Mouse (Mus musculus) limb, embryonic 12.5 days (tissue): ENCODE measurements at regions not wholly inside any gene's neighbourhood (a gene's known extent, or its start where the extent isn't known, plus 50 kb on each side); places are given as distances from the start of the nearest gene placed in this dataset.

ENCODE experiments used
- ATAC-seq: fragments of 200-750 bp; cut with Nextera tagmentation; 2 replicates; pipeline ENCODE4 v1.8.0; 2017; ENCODE audit warnings: low read depth, moderate TSS enrichment; ENCODE audit not compliant: insufficient number of reproducible peaks, insufficient read depth, low FRiP score, low TSS enrichment
- H3K27ac ChIP-seq: fragments of 300-500 bp; sonication (generic); 2 replicates; pipeline ENCODE4 v1.5.1; 2016; ENCODE audit warnings: mild to moderate bottlenecking, moderate library complexity
- H3K27me3 ChIP-seq: fragments of 300-500 bp; sonication (generic); 2 replicates; pipeline ENCODE4 v1.6.1; 2016; ENCODE audit warnings: mild to moderate bottlenecking, moderate library complexity
- H3K36me3 ChIP-seq: fragments of 300-500 bp; sonication (generic); 2 replicates; pipeline ENCODE4 v1.6.1; 2016; ENCODE audit warnings: mild to moderate bottlenecking, moderate library complexity
- H3K4me1 ChIP-seq: fragments of 300-500 bp; sonication (generic); replicated peaks from 2 replicates; pipeline ENCODE4 v1.6.1; 2016
- H3K4me2 ChIP-seq: fragments of 300-500 bp; sonication (generic); 2 replicates; pipeline ENCODE4 v1.6.1; 2016; ENCODE audit warnings: mild to moderate bottlenecking, moderate library complexity
- H3K4me3 ChIP-seq: fragments of 300-500 bp; sonication (generic); replicated peaks from 2 replicates; pipeline ENCODE4 v1.5.1; 2016; ENCODE audit warnings: mild to moderate bottlenecking
- H3K9ac ChIP-seq: fragments of 300-500 bp; sonication (generic); replicated peaks from 2 replicates; pipeline ENCODE4 v1.6.1; 2016; ENCODE audit warnings: mild to moderate bottlenecking, moderate library complexity
- H3K9me3 ChIP-seq: fragments of 300-500 bp; sonication (generic); 2 replicates; pipeline ENCODE4 v1.6.1; 2016; ENCODE audit warnings: mild to moderate bottlenecking, moderate library complexity
- WGBS: fragments of 180-500 bp; shearing (Covaris S2); methylation state at CpG from one replicate; pipeline ENCODE4 v1.1.7; 2016; 5-methylcytosine and 5-hydroxymethylcytosine counted together

GRCm38 (mm10) chr10:122566601-122567000 is 112.0 kb upstream of the Ppm1h start:
- no peaks in the 10 kb centered on the region for H3K9me3 ChIP-seq
- H3K4me3 ChIP-seq = no peak overlapping the region
- no peak overlapping the region for H3K4me2 ChIP-seq
- no peak for ATAC-seq
- H3K9ac ChIP-seq = no peak overlapping the region
- no peak overlapping the region for H3K27ac ChIP-seq
- no peaks in the 10 kb centered on the region for H3K27me3 ChIP-seq
- 58% methylated on average over 4 of the region's 4 CpGs for WGBS
- peaks cover 17% of the 10 kb centered on the region for H3K4me1 ChIP-seq
- H3K36me3 ChIP-seq = no peaks in the 10 kb centered on the region

- no peak for ATAC-seq
- H3K4me2 ChIP-seq = no peak overlapping the region
- no peaks in the 10 kb centered on the region for H3K36me3 ChIP-seq
- H3K9ac ChIP-seq = no peak overlapping the region
- H3K27me3 ChIP-seq = no peaks in the 10 kb centered on the region
- H3K4me1 ChIP-seq = peaks cover 11% of the 10 kb centered on the region
- H3K9me3 ChIP-seq = no peaks in the 10 kb centered on the region
- no peak overlapping the region for H3K27ac ChIP-seq
- H3K4me3 ChIP-seq = no peak overlapping the region
- 73% methylated on average over 13 of the region's 13 CpGs for WGBS
Measured at GRCm38 (mm10) chr10:122569546-122570202, 108.9 kb upstream of the Ppm1h start.

GRCm38 (mm10) chr10:122570909-122571551 is 107.5 kb upstream of the Ppm1h start:
- no peak for ATAC-seq

GRCm38 (mm10) chr10:122576171-122577063 is 102.1 kb upstream of the Ppm1h start:
- no peak overlapping the region for H3K4me3 ChIP-seq
- H3K27me3 ChIP-seq = no peaks in the 10 kb centered on the region
- no peak overlapping the region for H3K27ac ChIP-seq
- peaks cover under 1% of the 10 kb centered on the region for H3K4me1 ChIP-seq
- H3K9ac ChIP-seq = no peak overlapping the region
- no peak for ATAC-seq
- WGBS = 93% methylated on average over 8 of the region's 8 CpGs
- H3K36me3 ChIP-seq = no peaks in the 10 kb centered on the region
- H3K9me3 ChIP-seq = no peaks in the 10 kb centered on the region
- no peak overlapping the region for H3K4me2 ChIP-seq

More at GRCm38 (mm10) chr10:122570909-122571551, 107.5 kb upstream of the Ppm1h start:
- H3K4me2 ChIP-seq = no peak overlapping the region
- no peak overlapping the region for H3K4me3 ChIP-seq
- H3K36me3 ChIP-seq = no peaks in the 10 kb centered on the region
- H3K4me1 ChIP-seq = peaks cover 11% of the 10 kb centered on the region
- no peaks in the 10 kb centered on the region for H3K9me3 ChIP-seq
- WGBS = 9% methylated on average over 13 of the region's 13 CpGs
- H3K27me3 ChIP-seq = no peaks in the 10 kb centered on the region
- no peak overlapping the region for H3K9ac ChIP-seq
- no peak overlapping the region for H3K27ac ChIP-seq

- no peaks in the 10 kb centered on the region for H3K36me3 ChIP-seq
- no peak overlapping the region for H3K4me2 ChIP-seq
- no peak for ATAC-seq
Measured at GRCm38 (mm10) chr10:122578209-122579001, 100.2 kb upstream of the Ppm1h start.

GRCm38 (mm10) chr10:122581096-122581495 is 97.5 kb upstream of the Ppm1h start:
- H3K4me1 ChIP-seq = no peaks in the 10 kb centered on the region
- no peak overlapping the region for H3K27ac ChIP-seq
- no peak overlapping the region for H3K9ac ChIP-seq
- ATAC-seq = no peak
- no peaks in the 10 kb centered on the region for H3K27me3 ChIP-seq
- H3K4me2 ChIP-seq = no peak overlapping the region
- 82% methylated on average over 7 of the region's 7 CpGs for WGBS
- no peak overlapping the region for H3K4me3 ChIP-seq
- H3K9me3 ChIP-seq = no peaks in the 10 kb centered on the region
- H3K36me3 ChIP-seq = no peaks in the 10 kb centered on the region

More at GRCm38 (mm10) chr10:122578209-122579001, 100.2 kb upstream of the Ppm1h start:
- H3K4me3 ChIP-seq = no peak overlapping the region
- no peak overlapping the region for H3K9ac ChIP-seq
- H3K27me3 ChIP-seq = no peaks in the 10 kb centered on the region
- H3K4me1 ChIP-seq = no peaks in the 10 kb centered on the region
- no peak overlapping the region for H3K27ac ChIP-seq
- H3K9me3 ChIP-seq = no peaks in the 10 kb centered on the region
- 61% methylated on average over 24 of the region's 24 CpGs for WGBS

GRCm38 (mm10) chr10:122587541-122587940 is 91.0 kb upstream of the Ppm1h start:
- Histone ChIP-seq H3K4me1 (peaks cover 8% of the 10 kb centered on the region), H3K4me3 (no peak overlapping the region), H3K27me3 (no peaks in the 10 kb centered on the region), H3K27ac (no peak overlapping the region), H3K4me2 (no peak overlapping the region), H3K9ac (no peak overlapping the region), H3K9me3 (no peaks in the 10 kb centered on the region), H3K36me3 (no peaks in the 10 kb centered on the region)
- no peak for ATAC-seq
- 23% methylated on average over 3 of the region's 3 CpGs for WGBS

- whole genome bisulfite sequencing = 86% methylated on average over 2 of the region's 2 CpGs
- H3K36me3 ChIP-seq = no peaks in the 10 kb centered on the region
Measured at GRCm38 (mm10) chr10:122599511-122599910, 79.1 kb upstream of the Ppm1h start.

GRCm38 (mm10) chr10:122602394-122602793 is 76.2 kb upstream of the Ppm1h start:
- WGBS = 65% methylated on average over 6 of the region's 6 CpGs
- H3K9ac ChIP-seq = no peak overlapping the region
- no peak for ATAC-seq
- no peak overlapping the region for H3K4me2 ChIP-seq
- H3K4me3 ChIP-seq = no peak overlapping the region
- H3K9me3 ChIP-seq = no peaks in the 10 kb centered on the region
- H3K27ac ChIP-seq = no peak overlapping the region
- H3K36me3 ChIP-seq = no peaks in the 10 kb centered on the region
- H3K27me3 ChIP-seq = no peaks in the 10 kb centered on the region
- H3K4me1 ChIP-seq = no peaks in the 10 kb centered on the region

More at GRCm38 (mm10) chr10:122599511-122599910, 79.1 kb upstream of the Ppm1h start:
- Histone ChIP-seq H3K27ac (no peak overlapping the region), H3K4me3 (no peak overlapping the region), H3K4me2 (no peak overlapping the region), H3K27me3 (no peaks in the 10 kb centered on the region), H3K9ac (no peak overlapping the region), H3K9me3 (no peaks in the 10 kb centered on the region), H3K4me1 (no peaks in the 10 kb centered on the region)
- no peak for ATAC-seq

- ATAC-seq = no peak
- no peak overlapping the region for H3K4me2 ChIP-seq
- H3K4me3 ChIP-seq = no peak overlapping the region
- no peaks in the 10 kb centered on the region for H3K4me1 ChIP-seq
- H3K9me3 ChIP-seq = no peaks in the 10 kb centered on the region
- no peak overlapping the region for H3K9ac ChIP-seq
- no peaks in the 10 kb centered on the region for H3K27me3 ChIP-seq
- WGBS = 76% methylated on average over 1 of the region's 1 CpGs
- no peak overlapping the region for H3K27ac ChIP-seq
- H3K36me3 ChIP-seq = no peaks in the 10 kb centered on the region
Measured at GRCm38 (mm10) chr10:122603960-122604359, 74.6 kb upstream of the Ppm1h start.
